Mouse (Mus musculus): ENCODE data around the gene Morn1. TPM values are rescaled to one million over a fixed set of nuclear protein-coding genes. Genes with fewer than 3 reads are reported as not detected.

Gene Morn1
- 3.6 and 4.3 TPM in 2 replicates for polyA plus RNA-seq (2015; fragmentation: Nextera tagmentation; extraction: Ambion mirVana)

DNA sequence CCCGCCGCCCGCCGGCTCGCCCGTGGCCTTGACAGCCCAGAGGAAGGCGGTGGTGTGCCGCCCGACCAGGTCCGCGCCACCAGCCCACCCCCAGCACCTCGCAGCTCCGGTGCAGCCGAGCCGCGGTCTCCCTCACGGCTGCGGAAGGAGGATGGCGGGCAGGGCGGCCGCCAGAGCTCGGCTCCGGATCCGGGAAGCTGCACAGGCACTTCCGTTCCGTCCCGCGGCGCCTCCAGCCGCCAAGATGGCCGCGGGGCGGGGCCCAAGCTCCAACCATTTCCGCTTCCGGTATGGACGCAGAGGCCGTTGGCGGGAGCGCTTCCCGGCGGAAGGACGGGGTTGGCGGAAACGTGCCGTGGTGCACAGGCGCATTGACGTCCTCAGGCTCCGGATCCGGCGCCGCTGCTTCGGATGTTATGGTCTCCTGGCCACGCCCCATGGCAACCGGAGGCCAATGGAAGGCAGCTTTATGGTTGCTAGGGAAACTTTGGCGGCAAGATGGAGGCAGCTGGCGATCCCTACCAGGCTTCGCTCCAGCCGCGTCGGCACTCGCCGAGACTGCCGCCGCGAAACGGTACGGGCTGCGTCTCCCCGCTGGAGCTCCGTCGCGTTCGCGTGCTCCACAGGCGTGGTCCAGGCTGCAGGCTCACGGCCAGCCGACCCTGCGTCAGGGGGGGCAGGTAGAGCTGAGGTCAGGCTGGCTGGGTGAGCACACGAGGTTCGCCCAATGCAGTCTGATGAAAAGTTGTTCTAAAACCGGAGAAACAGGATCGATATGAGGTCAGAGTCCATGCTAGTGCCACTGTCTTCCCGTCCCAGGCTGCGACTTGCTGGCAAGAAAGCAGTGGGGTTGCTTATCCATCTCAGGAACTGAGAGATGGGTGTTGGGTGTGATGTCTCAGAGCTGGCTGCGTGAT, at the start of gene Morn1, which contains the start of gene Rer1:
TSS of gene Morn1 (plus strand) at position 470 of the 917 bp plus-strand sequence.
TSS of gene Rer1 (minus strand) at position 275 of the 917 bp plus-strand sequence.
- Histone ChIP-seq H3K9me3 (ENCODE audit: control insufficient read depth, low read length) (no peaks in the 10 kb centered on the region), H3K4me3 (ENCODE audit: low read length) (peak within 1 kb of the TSS; percentile 97), H3K27me3 (replicated peaks; ENCODE audit: control insufficient read depth, insufficient read depth, low read length) (no peaks in the 10 kb centered on the region), H3K36me3 (ENCODE audit: control insufficient read depth, insufficient read depth, low read length) (peaks cover 5% of the 10 kb centered on the region), H3K4me2 (ENCODE audit: low read depth, low read length) (peak within 1 kb of the TSS; percentile 77), H3K4me1 (ENCODE audit: control insufficient read depth, insufficient read depth, low read length) (peaks cover 34% of the 10 kb centered on the region), H3K9ac (ENCODE audit: low read depth, low read length) (peak within 1 kb of the TSS; percentile 94), H3K27ac (ENCODE audit: low read length) (peak within 1 kb of the TSS; percentile 96)
- peak; percentile 96 for ATAC-seq
- WGBS: under 1% methylated on average over 84 of the region's 85 CpGs

DNA sequence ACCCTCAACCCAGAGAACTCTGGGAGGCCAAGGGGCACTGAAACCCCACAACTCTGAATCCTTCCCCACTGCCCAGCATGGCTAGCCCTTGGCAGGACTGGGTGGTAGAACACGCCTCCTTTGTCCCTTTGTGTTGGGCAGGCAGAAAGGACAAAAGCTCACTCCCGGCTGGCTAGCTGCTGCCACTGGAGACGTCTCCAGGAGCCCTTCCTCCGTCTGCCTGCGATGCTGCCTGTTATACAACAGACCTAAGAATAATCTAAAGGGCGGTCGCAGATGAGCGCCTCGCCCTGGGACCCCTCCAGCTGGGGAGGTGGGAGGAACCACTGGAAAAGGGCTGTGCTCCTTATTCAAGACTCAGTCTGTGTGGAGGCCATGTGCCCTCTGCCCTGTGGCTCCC, 46.2 kb upstream of the Morn1 start:
- Histone ChIP-seq H3K4me3 (ENCODE audit: low read length) (no peak overlapping the region), H3K4me2 (ENCODE audit: low read depth, low read length) (no peak overlapping the region), H3K27me3 (replicated peaks; ENCODE audit: control insufficient read depth, insufficient read depth, low read length) (peaks cover 36% of the 10 kb centered on the region), H3K4me1 (ENCODE audit: control insufficient read depth, insufficient read depth, low read length) (peaks cover 8% of the 10 kb centered on the region), H3K9ac (ENCODE audit: low read depth, low read length) (no peak overlapping the region), H3K9me3 (ENCODE audit: control insufficient read depth, low read length) (no peaks in the 10 kb centered on the region), H3K36me3 (ENCODE audit: control insufficient read depth, insufficient read depth, low read length) (no peaks in the 10 kb centered on the region), H3K27ac (ENCODE audit: low read length) (no peak overlapping the region)
- 52% methylated on average over 9 of the region's 9 CpGs for WGBS
- ATAC-seq: no peak

DNA sequence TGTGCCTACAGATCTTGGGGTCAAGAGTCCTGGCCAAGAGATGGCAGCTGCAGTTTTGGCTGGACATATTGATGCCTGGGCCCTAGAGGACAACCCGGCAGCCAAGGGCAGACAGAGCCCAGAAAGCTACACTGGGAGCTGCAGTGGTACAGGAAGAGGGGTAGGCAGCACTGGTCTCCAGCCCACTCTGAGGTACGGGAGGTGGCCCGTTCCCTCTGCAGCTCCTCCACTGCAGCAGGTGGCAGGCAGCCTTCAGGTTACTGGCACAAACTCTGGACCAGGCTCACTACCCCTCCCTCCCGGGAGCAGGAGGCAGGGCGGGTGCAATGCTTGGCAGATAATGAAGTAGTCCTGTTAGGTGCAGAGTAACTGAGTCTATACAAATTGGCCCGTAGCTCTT, 45.7 kb upstream of the Morn1 start:
- ATAC-seq: no peak
- Histone ChIP-seq H3K27ac (ENCODE audit: low read length) (no peak overlapping the region), H3K4me1 (ENCODE audit: control insufficient read depth, insufficient read depth, low read length) (peaks cover 8% of the 10 kb centered on the region), H3K9me3 (ENCODE audit: control insufficient read depth, low read length) (no peaks in the 10 kb centered on the region), H3K36me3 (ENCODE audit: control insufficient read depth, insufficient read depth, low read length) (no peaks in the 10 kb centered on the region), H3K4me2 (ENCODE audit: low read depth, low read length) (no peak overlapping the region), H3K9ac (ENCODE audit: low read depth, low read length) (no peak overlapping the region), H3K4me3 (ENCODE audit: low read length) (no peak overlapping the region), H3K27me3 (replicated peaks; ENCODE audit: control insufficient read depth, insufficient read depth, low read length) (peaks cover 36% of the 10 kb centered on the region)
- WGBS: 68% methylated on average over 6 of the region's 6 CpGs

DNA sequence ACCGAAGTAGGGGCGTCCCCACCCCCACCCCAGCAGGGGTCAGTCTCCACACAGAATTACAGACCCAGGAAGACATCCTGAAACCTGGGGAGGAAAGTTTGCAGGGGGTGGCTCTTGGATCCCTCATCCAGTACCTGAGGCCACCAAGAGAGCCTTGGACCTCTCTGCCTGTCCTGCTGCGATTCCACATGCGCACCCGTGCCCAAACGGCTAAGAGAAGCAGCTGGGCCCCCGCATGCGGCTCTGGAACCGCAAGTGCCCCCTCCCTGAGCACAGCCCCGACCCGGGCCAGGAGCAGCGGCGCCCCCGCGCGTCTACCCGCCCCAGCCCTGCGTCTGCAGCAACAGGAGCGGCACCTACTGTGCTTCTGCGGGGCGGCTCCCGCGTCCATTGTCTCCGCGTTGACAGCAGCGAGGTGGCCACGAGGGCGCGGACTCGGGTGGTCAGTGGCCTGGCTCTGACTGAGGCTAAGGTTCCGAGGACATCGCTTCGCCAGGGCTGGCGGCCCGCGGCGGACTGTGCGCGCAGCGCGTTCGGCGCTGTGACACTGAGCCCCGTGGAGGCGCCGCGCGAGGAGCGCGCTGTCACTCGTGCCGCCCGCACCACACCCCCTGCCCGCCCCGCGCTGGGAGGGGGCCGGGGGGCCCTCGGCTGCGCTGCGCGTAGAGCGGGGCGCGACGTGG, 43.6 kb upstream of the Morn1 start:
- no peaks in the 10 kb centered on the region for H3K9me3 ChIP-seq (ENCODE audit: control insufficient read depth, low read length)
- peak overlapping the region; percentile 29 for H3K4me3 ChIP-seq (ENCODE audit: low read length)
- H3K4me2 ChIP-seq (ENCODE audit: low read depth, low read length): peak overlapping the region; percentile 38
- 0 out of 2 replicates have a peak, but pooled peaks have one; percentile 33 for ATAC-seq
- no peak overlapping the region for H3K27ac ChIP-seq (ENCODE audit: low read length)
- 15% methylated on average over 57 of the region's 65 CpGs for WGBS
- H3K27me3 ChIP-seq (replicated peaks; ENCODE audit: control insufficient read depth, insufficient read depth, low read length): peaks cover 36% of the 10 kb centered on the region
- 0 out of 2 replicates have a peak overlapping the region, but pooled peaks have one; percentile 29 for H3K9ac ChIP-seq (ENCODE audit: low read depth, low read length)
- peaks cover 8% of the 10 kb centered on the region for H3K4me1 ChIP-seq (ENCODE audit: control insufficient read depth, insufficient read depth, low read length)
- no peaks in the 10 kb centered on the region for H3K36me3 ChIP-seq (ENCODE audit: control insufficient read depth, insufficient read depth, low read length)

DNA sequence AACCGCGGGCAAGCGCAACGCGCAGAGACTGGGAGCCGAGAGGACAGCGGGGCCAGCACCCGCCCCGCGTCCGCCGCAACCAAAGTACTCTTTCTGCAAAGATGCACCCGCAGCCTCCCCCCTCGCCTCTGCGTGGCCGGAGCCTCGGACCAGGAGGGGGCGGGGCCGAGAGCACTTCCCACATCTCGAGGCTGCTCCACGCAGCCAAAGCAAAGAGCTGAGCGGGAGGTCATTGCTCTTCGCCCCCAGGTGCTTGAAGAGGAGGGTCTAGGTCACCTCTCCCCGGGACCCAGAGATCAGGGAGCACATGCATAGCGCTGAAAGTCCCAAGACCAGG, 43.1 kb upstream of the Morn1 start:
- Histone ChIP-seq H3K9ac (ENCODE audit: low read depth, low read length) (0 out of 2 replicates have a peak overlapping the region, but pooled peaks have one; percentile 29), H3K4me3 (ENCODE audit: low read length) (peak overlapping the region; percentile 29), H3K9me3 (ENCODE audit: control insufficient read depth, low read length) (no peaks in the 10 kb centered on the region), H3K4me1 (ENCODE audit: control insufficient read depth, insufficient read depth, low read length) (peaks cover 8% of the 10 kb centered on the region), H3K27ac (ENCODE audit: low read length) (no peak overlapping the region), H3K27me3 (replicated peaks; ENCODE audit: control insufficient read depth, insufficient read depth, low read length) (peaks cover 36% of the 10 kb centered on the region), H3K36me3 (ENCODE audit: control insufficient read depth, insufficient read depth, low read length) (no peaks in the 10 kb centered on the region), H3K4me2 (ENCODE audit: low read depth, low read length) (peak overlapping the region; percentile 38)
- ATAC-seq: no peak
- 10% methylated on average over 25 of the region's 25 CpGs for WGBS

DNA sequence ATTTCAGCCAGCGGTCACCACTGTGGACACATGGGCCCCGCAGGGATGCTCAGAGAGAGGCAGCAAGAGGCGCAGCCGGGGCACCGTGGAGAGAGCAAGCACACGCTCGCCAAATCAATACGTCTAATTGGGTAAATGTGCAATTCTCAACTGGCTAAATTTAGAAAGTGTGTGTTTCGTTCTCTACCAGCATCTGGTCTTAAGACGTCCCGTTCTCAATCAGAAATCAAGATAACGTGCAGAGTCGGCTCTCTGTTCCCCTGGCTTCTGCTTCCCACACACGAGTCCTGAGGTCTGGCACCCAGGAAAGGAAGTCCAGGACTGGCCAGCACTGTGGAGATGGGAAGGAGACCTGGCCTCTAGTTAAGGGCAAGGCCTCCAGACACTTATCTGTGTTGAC, 39.7 kb upstream of the Morn1 start:
- Histone ChIP-seq H3K9ac (ENCODE audit: low read depth, low read length) (no peak overlapping the region), H3K4me3 (ENCODE audit: low read length) (no peak overlapping the region), H3K9me3 (ENCODE audit: control insufficient read depth, low read length) (no peaks in the 10 kb centered on the region), H3K4me2 (ENCODE audit: low read depth, low read length) (no peak overlapping the region), H3K4me1 (ENCODE audit: control insufficient read depth, insufficient read depth, low read length) (peaks cover 8% of the 10 kb centered on the region), H3K27ac (ENCODE audit: low read length) (no peak overlapping the region), H3K36me3 (ENCODE audit: control insufficient read depth, insufficient read depth, low read length) (no peaks in the 10 kb centered on the region), H3K27me3 (replicated peaks; ENCODE audit: control insufficient read depth, insufficient read depth, low read length) (peaks cover 31% of the 10 kb centered on the region)
- 82% methylated on average over 14 of the region's 14 CpGs for WGBS
- no peak for ATAC-seq

DNA sequence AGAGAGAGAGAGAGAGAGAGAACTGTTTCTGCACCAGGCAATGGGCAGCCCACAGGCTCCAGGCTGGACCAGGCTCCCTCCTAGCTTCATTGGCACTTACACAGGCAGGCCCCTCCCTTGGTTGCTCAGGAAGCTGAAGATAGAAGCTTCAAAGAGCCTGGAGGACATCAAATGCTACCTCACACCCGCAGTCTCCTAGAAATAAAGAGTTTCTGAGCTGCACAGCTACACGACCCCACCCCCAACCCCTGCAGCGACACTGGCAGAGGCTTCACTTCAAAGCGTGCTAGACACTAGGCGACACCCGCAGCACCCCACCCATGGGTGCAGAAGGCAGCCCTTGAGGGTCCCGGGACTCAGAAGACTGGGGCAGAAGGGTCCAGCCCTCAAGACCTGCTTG, 36.3 kb upstream of the Morn1 start:
- no peak overlapping the region for H3K9ac ChIP-seq (ENCODE audit: low read depth, low read length)
- H3K27me3 ChIP-seq (replicated peaks; ENCODE audit: control insufficient read depth, insufficient read depth, low read length): peaks cover 1% of the 10 kb centered on the region; the same call in 1 of the 2 replicates
- H3K4me3 ChIP-seq (ENCODE audit: low read length): no peak overlapping the region
- ATAC-seq: no peak
- no peaks in the 10 kb centered on the region for H3K36me3 ChIP-seq (ENCODE audit: control insufficient read depth, insufficient read depth, low read length)
- no peak overlapping the region for H3K27ac ChIP-seq (ENCODE audit: low read length)
- H3K9me3 ChIP-seq (ENCODE audit: control insufficient read depth, low read length): no peaks in the 10 kb centered on the region
- no peak overlapping the region for H3K4me2 ChIP-seq (ENCODE audit: low read depth, low read length)
- 72% methylated on average over 7 of the region's 7 CpGs for WGBS
- H3K4me1 ChIP-seq (ENCODE audit: control insufficient read depth, insufficient read depth, low read length): no peaks in the 10 kb centered on the region

DNA sequence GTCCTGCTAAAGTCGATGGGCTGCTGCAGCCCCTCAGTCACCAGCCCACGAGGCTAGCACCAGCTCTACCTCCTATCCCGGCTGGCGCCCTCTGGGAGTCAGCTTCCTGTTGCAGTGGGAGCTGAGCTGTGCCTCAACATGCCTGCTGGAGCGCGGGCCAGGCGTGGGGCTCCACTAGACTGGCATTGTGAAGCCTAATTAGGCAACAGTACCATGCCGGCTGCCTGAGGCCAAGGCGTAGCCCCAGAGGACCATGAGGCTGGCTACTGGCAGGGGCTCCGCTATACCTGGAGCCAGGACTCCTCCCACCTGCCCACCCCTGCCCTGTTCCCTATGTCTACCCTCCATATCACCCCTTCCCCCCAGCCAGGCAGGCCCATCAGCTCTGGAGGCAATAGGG, 29.7 kb upstream of the Morn1 start, which contains the start of gene Plch2:
TSS of gene Plch2 (minus strand) at position 61 of the 400 bp plus-strand sequence.
- no peak within 1 kb of the TSS for H3K9ac ChIP-seq (ENCODE audit: low read depth, low read length)
- no peaks in the 10 kb centered on the region for H3K9me3 ChIP-seq (ENCODE audit: control insufficient read depth, low read length)
- WGBS: 70% methylated on average over 10 of the region's 10 CpGs
- H3K27me3 ChIP-seq (replicated peaks; ENCODE audit: control insufficient read depth, insufficient read depth, low read length): no peaks in the 10 kb centered on the region
- no peak within 1 kb of the TSS for H3K4me3 ChIP-seq (ENCODE audit: low read length)
- H3K4me2 ChIP-seq (ENCODE audit: low read depth, low read length): no peak within 1 kb of the TSS
- H3K36me3 ChIP-seq (ENCODE audit: control insufficient read depth, insufficient read depth, low read length): no peaks in the 10 kb centered on the region
- no peak within 1 kb of the TSS; the same call in 1 of the 2 replicates for H3K27ac ChIP-seq (ENCODE audit: low read length)
- H3K4me1 ChIP-seq (ENCODE audit: control insufficient read depth, insufficient read depth, low read length): peaks cover 21% of the 10 kb centered on the region
- ATAC-seq: no peak

DNA sequence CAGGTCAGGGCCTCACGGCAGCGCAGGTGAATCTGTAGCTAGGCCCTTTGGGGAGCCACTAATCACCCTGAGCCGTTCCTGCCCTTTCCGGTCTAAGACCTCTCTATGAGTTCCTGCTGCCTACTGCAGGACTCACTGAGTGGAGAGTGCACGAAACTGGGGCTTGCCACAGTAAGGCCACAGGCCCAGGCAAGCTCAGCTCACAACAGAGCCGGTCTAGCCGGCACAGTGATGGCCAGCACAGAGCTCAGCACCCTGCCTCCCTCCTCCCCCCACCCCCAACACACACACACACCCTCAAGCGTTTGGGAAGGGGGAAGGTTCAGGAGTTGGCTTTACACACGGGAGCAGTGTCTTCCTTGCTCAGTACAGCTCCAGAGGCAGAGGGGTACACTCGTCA, 28.1 kb upstream of the Morn1 start:
- Histone ChIP-seq H3K27me3 (replicated peaks; ENCODE audit: control insufficient read depth, insufficient read depth, low read length) (no peaks in the 10 kb centered on the region), H3K4me2 (ENCODE audit: low read depth, low read length) (no peak overlapping the region), H3K4me1 (ENCODE audit: control insufficient read depth, insufficient read depth, low read length) (peaks cover 21% of the 10 kb centered on the region), H3K4me3 (ENCODE audit: low read length) (no peak overlapping the region), H3K27ac (ENCODE audit: low read length) (no peak overlapping the region), H3K9ac (ENCODE audit: low read depth, low read length) (no peak overlapping the region; the same call in 1 of the 2 replicates), H3K9me3 (ENCODE audit: control insufficient read depth, low read length) (no peaks in the 10 kb centered on the region), H3K36me3 (ENCODE audit: control insufficient read depth, insufficient read depth, low read length) (no peaks in the 10 kb centered on the region)
- ATAC-seq: no peak
- 37% methylated on average over 10 of the region's 10 CpGs for WGBS

All from intestine, embryonic 16.5 days (tissue).